Mouse (Mus musculus) olfactory bulb, adult 2 months (tissue): ENCODE results near the gene Map3k20.

ENCODE experiments used
- CTCF ChIP-seq: fragments of 200-500 bp; IDR thresholded peaks from 2 replicates; pipeline ENCODE4 v1.5.1; 2012; ENCODE audit warnings: low read depth, mild to moderate bottlenecking, low read length, moderate library complexity; ENCODE audit not compliant: insufficient read depth
- POLR2A ChIP-seq: fragments of 200-500 bp; IDR thresholded peaks from 2 replicates; pipeline ENCODE4 v1.6.1; 2012; ENCODE audit warnings: mild to moderate bottlenecking, low read depth, low read length, moderate library complexity; ENCODE audit not compliant: insufficient read depth

DNA sequence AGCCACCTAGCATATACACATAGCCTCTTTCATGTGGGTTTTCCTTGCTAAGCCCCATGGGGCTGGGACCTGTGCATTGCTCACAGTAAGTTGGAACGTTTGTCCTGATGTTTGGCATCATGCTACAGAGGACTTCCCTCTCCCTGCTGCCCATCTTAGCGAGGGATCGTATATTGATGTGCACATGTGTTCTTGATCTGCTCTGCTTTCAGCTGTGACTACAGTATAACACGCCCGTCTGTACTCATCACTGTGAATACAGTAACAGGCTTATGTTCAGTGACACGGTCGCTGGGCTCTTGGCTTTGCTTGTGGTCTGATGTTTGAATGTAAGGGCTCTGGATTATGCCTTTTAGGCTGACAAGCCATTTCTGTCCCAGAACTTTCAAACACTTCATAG is 20.3 kb downstream of the Map3k20 start:
- TF ChIP-seq POLR2A (no peak), CTCF (no peak)
